Mouse (Mus musculus) ZHBTc4 (cell line): ENCODE measurements around the gene Tmem131.
"Not testable (repeated sequence)": the region's sequence is repeated elsewhere in the genome, so short reads cannot be mapped to it uniquely, and the experiment has no call there.

Source experiments
- DNase-seq: peaks from one replicate; pipeline ENCODE4 v3.0.0-alpha.2; 2011; ENCODE audit warnings: low read depth, low spot score

Gene Tmem131

GRCm38 (mm10) chr1:36919728-36920127 lies 23.7 kb downstream of the Tmem131 start:
- no peak for DNase-seq

DNA sequence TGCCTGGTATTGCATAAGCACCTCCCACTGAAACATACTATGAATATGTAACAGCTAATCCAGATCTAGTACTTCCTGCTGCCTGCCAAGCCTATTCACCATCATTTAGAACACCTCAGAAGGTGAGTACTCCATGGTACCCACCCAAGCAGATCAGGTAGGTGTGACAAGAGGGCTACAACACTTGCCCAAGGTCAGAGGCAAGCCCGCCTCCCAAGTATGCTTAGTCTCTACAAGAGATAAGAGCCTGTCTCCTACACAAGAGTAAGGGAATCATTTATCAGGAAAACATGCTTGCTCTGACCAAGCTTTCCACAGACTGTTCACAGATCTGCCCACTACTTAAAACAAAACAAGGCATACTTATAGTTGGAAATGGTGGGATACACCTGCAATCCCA lies 26.0 kb downstream of the Tmem131 start:
- DNase-seq, result no peak

DNA sequence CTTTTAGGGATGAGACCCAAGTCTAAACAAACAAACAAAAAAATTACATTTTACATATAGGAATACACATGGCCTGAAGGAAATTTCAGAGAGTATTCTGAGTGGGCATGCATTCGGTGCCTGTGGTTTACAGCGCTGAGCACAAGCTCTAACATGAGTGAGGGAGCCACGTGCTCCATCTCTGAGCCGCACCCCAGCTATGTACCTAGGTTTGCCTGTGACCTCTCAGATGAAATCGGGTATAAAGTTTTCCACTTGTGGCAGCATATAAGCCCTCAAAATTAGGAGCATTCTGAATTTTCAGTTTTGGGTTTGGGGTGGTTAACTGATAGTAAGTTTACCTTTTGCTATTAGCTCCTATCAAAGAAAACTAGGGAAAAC lies 28.3 kb downstream of the Tmem131 start:
- no peak for DNase-seq

- DNase-seq, result no peak
Measured at GRCm38 (mm10) chr1:36914455-36915199, 28.8 kb downstream of the Tmem131 start.

GRCm38 (mm10) chr1:36913806-36914205 lies 29.7 kb downstream of the Tmem131 start:
- DNase-seq, result no peak

DNA sequence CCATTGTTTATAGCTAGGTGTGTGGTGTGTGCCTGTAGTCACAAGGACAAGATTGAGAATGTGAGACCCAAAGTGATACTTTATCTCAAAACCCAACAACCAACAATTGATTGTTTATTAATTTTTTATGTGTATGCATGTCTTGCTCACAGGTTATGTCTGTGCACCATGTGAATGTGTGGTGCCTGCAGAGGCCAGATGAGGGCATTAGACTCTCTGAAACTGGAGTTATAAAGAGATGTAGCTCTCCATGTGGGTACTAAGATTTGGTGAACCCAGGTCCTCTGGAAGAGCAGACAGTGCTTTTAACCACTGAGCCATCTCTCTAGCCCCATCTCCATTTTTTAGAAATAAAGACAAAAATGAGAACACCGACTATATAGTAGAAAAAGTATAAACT lies 31.2 kb downstream of the Tmem131 start:
- no peak for DNase-seq

DNA sequence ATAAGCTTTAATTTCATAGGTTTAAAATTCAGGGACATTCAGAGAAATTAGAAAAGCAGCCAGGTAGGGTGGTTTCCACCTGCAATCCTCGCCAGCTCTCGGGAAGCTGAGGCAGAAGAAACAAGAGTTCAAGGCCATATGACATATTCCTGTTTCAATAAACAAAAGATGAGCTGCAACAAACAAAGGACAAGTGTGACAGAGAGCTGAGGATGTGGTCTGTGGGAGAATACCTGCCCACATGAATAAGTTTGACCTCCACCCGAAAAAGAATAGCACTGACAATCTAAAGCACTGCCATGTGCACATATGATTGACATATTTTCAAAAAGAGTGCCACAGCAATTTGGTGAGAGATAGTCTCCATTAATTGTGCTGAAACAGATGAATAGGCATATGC lies 31.9 kb downstream of the Tmem131 start:
- no peak for DNase-seq

DNA sequence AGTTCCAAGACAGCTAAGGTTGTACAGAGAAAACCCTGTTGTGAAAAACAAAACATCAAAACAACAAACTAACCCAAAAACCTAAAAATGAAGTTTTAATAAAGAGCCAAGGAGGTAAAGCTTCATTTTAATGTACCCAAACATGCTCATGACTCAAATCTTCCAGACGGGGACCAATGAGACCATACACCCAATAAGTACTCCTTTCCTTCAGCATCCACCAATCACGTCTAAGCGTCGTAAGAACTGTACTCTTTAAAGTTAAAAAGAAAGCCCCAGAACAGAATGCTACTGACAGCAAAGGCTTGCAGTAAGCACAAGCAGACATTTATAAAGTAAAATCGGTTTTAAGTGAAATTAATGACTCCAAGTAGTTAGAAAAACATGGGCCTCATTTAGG lies 33.1 kb downstream of the Tmem131 start:
- DNase-seq, result no peak

DNA sequence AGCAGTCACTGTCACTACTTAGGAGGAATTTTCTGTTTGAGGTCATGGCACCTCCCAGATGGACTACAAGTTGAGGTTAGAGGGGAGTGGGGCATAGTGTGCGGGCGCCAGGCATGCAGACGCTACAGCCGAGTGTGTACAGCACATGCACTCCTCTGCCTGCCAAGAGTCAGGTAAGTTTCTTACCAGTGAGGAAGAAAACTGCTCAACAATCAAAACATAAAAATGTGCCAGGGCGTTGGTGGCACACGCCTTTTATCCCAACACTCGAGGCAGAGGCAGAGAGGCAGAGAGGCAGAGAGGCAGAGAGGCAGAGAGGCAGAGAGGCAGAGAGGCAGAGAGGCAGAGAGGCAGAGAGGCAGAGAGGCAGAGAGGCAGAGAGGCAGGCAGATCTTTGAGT lies 33.5 kb downstream of the Tmem131 start:
- not testable (repeated sequence) for DNase-seq

GRCm38 (mm10) chr1:36905216-36905615 lies 38.2 kb downstream of the Tmem131 start:
- DNase-seq, result no peak

DNA sequence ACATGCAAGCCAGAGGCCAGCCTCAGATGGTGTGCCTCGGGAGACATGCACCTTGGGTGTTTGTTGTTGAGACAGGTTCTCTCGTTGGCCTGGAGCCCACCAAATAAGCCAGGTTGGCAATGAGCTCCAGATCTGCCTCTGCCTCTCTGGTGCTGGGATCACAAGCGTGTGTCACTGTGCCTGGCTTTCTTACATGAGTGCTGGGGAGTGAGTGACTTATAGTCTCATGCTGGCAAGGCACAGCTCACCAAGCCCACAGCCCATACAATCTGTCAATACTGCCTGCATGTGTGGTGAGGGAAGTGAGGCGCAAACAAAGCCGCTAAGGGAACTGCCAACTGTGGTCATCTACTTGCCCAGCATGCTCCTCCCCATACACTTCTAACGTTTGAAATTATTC lies 39.0 kb downstream of the Tmem131 start:
- DNase-seq, result no peak

DNA sequence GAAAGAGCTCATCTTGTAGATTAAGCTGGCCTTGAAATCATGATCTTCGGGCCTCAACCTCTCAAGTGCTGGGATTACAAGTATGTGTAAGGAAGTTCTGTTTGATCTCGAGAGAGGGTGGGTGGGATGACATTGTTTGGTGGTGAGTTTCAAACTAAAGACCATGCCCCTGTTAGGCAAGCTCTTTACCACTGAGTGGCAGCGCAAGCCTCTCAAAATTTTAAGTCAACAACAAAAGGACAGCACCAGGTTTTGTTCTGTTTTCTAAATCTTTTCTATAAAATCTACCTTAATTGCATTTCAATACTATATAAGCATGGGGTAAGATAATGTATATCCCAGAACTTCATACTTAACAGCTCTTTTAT lies 39.4 kb downstream of the Tmem131 start:
- no peak for DNase-seq

DNA sequence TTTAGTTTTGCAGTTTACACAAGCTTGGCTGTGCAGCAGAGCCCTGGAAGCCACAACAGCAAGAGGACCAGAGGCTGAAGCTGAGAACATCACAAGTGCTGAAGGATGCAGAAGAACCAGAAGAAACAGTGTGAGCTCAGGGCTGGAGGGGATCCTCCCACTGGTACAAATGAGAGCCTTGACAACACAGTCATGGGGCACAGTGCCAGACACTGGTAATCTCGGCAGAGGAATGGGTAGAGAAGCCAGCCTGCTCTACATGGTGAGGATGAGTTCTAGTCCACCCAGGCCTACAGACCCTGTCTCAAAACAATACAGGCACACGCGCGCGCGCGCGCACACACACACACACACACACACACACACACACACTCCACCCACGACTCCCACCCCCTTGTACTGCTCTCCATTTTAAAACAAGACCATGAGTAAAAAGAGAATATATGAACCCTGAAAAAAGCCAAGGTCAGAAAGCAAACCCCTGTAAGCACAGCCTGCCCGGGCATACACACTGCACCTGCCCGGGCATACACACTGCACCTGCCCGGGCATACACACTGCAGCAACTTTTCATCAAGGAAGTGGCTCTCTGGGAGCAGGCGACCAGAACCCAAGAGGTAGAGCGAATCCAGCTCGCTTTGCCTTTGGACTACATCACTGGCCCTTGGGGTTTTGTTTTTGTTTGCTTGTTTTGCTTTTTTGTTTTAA lies 39.9 kb downstream of the Tmem131 start:
- DNase-seq, result peak; percentile 44

- no peak for DNase-seq
Measured at GRCm38 (mm10) chr1:36902533-36903315, 40.7 kb downstream of the Tmem131 start.

DNA sequence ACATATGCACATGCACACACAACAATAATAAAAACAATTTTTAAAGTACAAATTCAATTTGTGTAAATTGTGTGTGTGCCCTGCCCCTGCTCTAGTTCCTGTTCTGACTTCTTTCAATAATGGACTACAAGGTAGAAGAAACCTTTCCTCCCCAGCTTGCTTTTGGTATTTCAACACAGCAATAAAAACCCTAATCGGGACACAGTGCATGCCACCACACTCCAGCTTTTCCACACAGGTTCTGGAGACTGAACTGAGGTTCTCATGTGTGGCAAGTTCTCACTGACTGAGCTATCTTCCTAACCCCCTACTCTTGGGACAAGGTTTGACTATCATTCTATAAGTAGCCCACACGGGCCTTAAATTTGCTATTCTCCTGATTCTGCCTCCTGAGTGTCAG lies 43.8 kb downstream of the Tmem131 start:
- DNase-seq, result no peak

DNA sequence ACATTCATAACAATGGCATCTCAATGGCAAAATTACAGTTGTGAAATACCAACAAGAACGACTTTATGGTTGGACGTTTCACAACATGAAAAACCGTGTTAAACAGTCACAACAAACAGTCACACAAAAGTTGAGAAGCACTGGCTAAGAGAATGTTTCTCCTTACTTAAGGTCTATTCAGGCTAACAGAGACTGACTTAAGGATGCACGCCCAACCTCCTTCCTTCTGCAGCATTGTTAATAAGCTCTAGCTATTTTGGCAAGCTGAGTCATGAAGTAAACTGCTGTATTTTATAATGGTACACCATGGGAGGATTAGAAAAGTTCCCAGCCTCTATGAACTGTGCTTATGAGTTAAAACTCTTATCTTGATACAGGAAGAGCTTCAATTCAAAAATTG lies 47.0 kb downstream of the Tmem131 start:
- DNase-seq, result no peak

- DNase-seq, result no peak
Measured at GRCm38 (mm10) chr1:36895452-36895851, 48.0 kb downstream of the Tmem131 start.

- DNase-seq, result no peak
Measured at GRCm38 (mm10) chr1:36894136-36894535, 49.3 kb downstream of the Tmem131 start.

- DNase-seq, result not testable (repeated sequence)
Measured at GRCm38 (mm10) chr1:36893720-36894119, 49.7 kb downstream of the Tmem131 start.

DNA sequence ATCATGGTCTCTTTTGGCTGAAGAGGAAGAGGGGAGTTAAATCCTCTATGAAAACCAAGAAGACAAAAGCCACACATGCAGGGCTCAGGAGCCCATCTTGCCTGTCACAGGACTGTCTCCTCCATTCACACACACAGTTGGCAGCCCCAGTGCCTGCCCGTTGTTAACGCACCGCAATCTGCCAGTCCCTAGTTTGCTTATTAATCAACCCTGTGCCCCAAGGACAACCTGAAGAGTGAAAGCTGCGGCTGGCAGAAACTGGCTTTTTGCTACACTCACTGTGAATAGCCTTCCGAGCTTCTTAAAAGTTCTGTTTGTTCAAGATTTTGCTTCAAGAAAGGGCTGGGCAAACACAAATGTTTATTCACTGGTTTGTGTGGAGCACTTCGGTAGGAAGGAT lies 50.3 kb downstream of the Tmem131 start:
- no peak for DNase-seq

DNA sequence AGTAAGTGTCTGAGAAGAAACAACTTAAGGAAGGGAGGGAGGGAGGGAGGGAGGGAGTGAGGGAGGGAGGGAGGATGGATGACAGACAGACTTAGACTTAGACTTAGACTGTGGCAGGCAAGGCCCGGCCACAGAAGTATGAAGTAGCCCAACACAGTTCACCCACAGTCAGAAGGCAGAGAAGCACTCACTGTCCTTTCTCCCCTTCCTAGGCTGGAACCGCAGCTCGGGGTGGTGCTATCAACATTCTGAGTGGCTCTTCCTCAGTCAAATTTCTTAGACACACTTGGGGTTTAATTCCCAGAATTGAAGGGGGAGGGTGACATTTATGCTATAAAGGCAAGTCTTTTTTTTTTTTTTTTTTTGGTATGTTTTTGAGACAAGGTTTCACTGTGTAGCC lies 51.0 kb downstream of the Tmem131 start:
- no peak for DNase-seq

DNA sequence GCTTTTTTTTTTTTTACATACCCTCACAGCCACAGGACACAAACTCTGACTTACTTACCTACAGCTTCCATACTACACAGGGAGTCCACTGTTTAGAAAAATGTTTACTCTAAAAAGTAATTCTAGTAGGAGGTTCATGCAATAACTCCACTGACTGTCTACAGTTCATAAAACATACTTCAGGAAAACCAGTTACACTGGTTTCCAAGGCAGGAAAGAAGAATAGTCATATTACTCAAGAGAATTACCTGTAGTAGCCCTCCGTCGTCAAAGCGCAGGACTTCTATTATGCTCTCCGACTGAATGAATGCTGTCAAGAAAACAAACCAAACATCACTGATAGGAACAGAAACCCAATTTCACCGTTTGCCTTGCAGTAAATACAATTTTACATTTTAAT lies 54.5 kb downstream of the Tmem131 start:
- no peak for DNase-seq

DNA sequence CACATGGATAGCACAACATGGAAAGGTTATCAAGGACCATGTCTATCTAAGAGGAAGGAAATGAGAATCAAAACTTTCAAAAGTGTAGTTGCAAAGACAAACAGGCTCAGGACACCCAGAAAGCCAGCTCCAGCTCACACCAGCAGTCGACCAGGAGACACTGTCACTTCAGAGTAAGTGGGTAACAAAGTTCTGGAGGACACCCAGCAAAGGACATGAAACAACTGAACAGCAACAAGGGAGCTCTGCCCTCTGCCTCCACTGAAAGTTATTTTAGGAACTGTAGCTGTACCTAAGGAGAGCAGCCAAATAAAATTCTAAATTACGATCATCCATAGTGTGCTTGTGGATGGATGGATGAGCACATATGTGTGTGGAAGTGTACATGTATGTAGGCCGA lies 56.3 kb downstream of the Tmem131 start:
- no peak for DNase-seq
